Mouse (Mus musculus): ENCODE measurements at regions not wholly inside any gene's neighbourhood (a gene's known extent, or its start where the extent isn't known, plus 50 kb on each side); places are given as distances from the start of the nearest gene placed in this dataset.

GRCm38 (mm10) chr1:52397460-52397859 is 103.0 kb downstream of the Nab1 start:
- DNase-seq: peak; percentile 14

- DNase-seq: peak; percentile 19
Measured at GRCm38 (mm10) chr1:52392933-52393332, 107.5 kb downstream of the Nab1 start.

- no peak for DNase-seq
Measured at GRCm38 (mm10) chr1:52388836-52389235, 111.6 kb downstream of the Nab1 start.

GRCm38 (mm10) chr1:52388118-52388517 is 112.4 kb downstream of the Nab1 start:
- DNase-seq: no peak

- DNase-seq: no peak
Measured at GRCm38 (mm10) chr1:52387062-52387461, 113.4 kb downstream of the Nab1 start.

GRCm38 (mm10) chr1:52375320-52375719 is 125.2 kb downstream of the Nab1 start:
- DNase-seq: no peak

- DNase-seq: no peak
Measured at GRCm38 (mm10) chr1:52374666-52375065, 125.8 kb downstream of the Nab1 start.

GRCm38 (mm10) chr1:52373817-52374216 is 126.7 kb downstream of the Nab1 start:
- DNase-seq: no peak

- DNase-seq: no peak
Measured at GRCm38 (mm10) chr1:52366386-52366785, 133.4 kb upstream of the Gls start.

- no peak for DNase-seq
Measured at GRCm38 (mm10) chr1:52363625-52364024, 130.6 kb upstream of the Gls start.

- no peak for DNase-seq
Measured at GRCm38 (mm10) chr1:52362976-52363375, 129.9 kb upstream of the Gls start.

GRCm38 (mm10) chr1:52354041-52354582 is 121.1 kb upstream of the Gls start:
- DNase-seq: no peak

GRCm38 (mm10) chr1:52342127-52342526 is 109.1 kb upstream of the Gls start:
- no peak for DNase-seq

GRCm38 (mm10) chr1:52338704-52339103 is 105.7 kb upstream of the Gls start:
- DNase-seq: no peak

- no peak for DNase-seq
Measured at GRCm38 (mm10) chr1:52338243-52338642, 105.2 kb upstream of the Gls start.

GRCm38 (mm10) chr1:52336696-52337095 is 103.7 kb upstream of the Gls start:
- DNase-seq: no peak

GRCm38 (mm10) chr1:52332013-52332412 is 99.0 kb upstream of the Gls start:
- DNase-seq: no peak

- no peak for DNase-seq
Measured at GRCm38 (mm10) chr1:52331442-52331841, 98.4 kb upstream of the Gls start.

GRCm38 (mm10) chr1:52330496-52330895 is 97.5 kb upstream of the Gls start:
- no peak for DNase-seq

- no peak for DNase-seq
Measured at GRCm38 (mm10) chr1:52328507-52328906, 95.5 kb upstream of the Gls start.

- DNase-seq: no peak
Measured at GRCm38 (mm10) chr1:52324356-52324755, 91.3 kb upstream of the Gls start.

GRCm38 (mm10) chr1:52312076-52312633 is 79.1 kb upstream of the Gls start:
- DNase-seq: no peak

- peak; percentile 25 for DNase-seq
Measured at GRCm38 (mm10) chr1:52306892-52307291, 73.9 kb upstream of the Gls start.

GRCm38 (mm10) chr1:52305679-52306632 is 72.9 kb upstream of the Gls start:
- no peak for DNase-seq

Measured in embryo, embryonic 11 days (tissue).